Mouse (Mus musculus) liver, embryonic 14.5 days (tissue): ENCODE data around the gene 6330409D20Rik. TPM values are rescaled to one million over a fixed set of nuclear protein-coding genes. Genes with fewer than 3 reads are reported as not detected.

Source experiments
- ATAC-seq: fragments of 200-750 bp; cut with Nextera tagmentation; 2 replicates; pipeline ENCODE4 v1.8.0; 2017; ENCODE audit warnings: moderate number of reproducible peaks, mild to moderate bottlenecking, moderate library complexity; ENCODE audit not compliant: insufficient read depth
- DNase-seq, 3 experiments: peaks; one replicate each; pipeline ENCODE4 v3.0.0-alpha.2; 2012 to 2013; ENCODE audit warnings: low read depth in 3 of 3, low spot score in 3 of 3
- H3K27ac ChIP-seq: fragments of 300-500 bp; sonication (generic); 2 replicates; pipeline ENCODE4 v1.5.1; 2014; ENCODE audit warnings: moderate library complexity, mild to moderate bottlenecking, control low read depth, inconsistent platforms
- H3K27me3 ChIP-seq: fragments of 300-500 bp; sonication (generic); 2 replicates; pipeline ENCODE4 v1.6.1; 2014; ENCODE audit warnings: mild to moderate bottlenecking, low read length, moderate library complexity; ENCODE audit not compliant: control insufficient read depth, insufficient read depth
- H3K36me3 ChIP-seq: fragments of 300-500 bp; sonication (generic); replicated peaks from 2 replicates; pipeline ENCODE4 v1.6.1; 2014; ENCODE audit warnings: low read depth; ENCODE audit not compliant: control insufficient read depth, insufficient read depth
- H3K4me1 ChIP-seq, 2 experiments: fragments of 200-500 bp in 1 of 2; fragments of 300-500 bp in 1 of 2; sonication (generic) in 1 of 2; replicated peaks; 2 replicates each; pipeline ENCODE4 v1.6.1; 2012 to 2014; ENCODE audit warnings: antibody characterized with exemption in 1 of 2, inconsistent platforms in 1 of 2, low read length in 1 of 2; ENCODE audit not compliant: control insufficient read depth in 2 of 2, insufficient read depth in 2 of 2
- H3K4me2 ChIP-seq: fragments of 300-500 bp; sonication (generic); 2 replicates; pipeline ENCODE4 v1.6.1; 2014; ENCODE audit warnings: low read depth, mild to moderate bottlenecking, control low read depth, moderate library complexity
- H3K4me3 ChIP-seq, 2 experiments: fragments of 200-500 bp in 1 of 2; fragments of 300-500 bp in 1 of 2; sonication (generic) in 1 of 2; 2 replicates each; pipeline ENCODE4 v1.5.1; 2012 to 2014; ENCODE audit warnings: low read depth in 2 of 2, low read length in 2 of 2, mild to moderate bottlenecking in 2 of 2, control low read depth in 1 of 2, inconsistent platforms in 1 of 2, moderate library complexity in 1 of 2; ENCODE audit not compliant: insufficient read depth in 1 of 2
- H3K9ac ChIP-seq: fragments of 300-500 bp; sonication (generic); replicated peaks from 2 replicates; pipeline ENCODE4 v1.6.1; 2014; ENCODE audit warnings: mild to moderate bottlenecking, control low read depth, moderate library complexity
- H3K9me3 ChIP-seq: fragments of 300-500 bp; sonication (generic); 2 replicates; pipeline ENCODE4 v1.6.1; 2016; ENCODE audit warnings: low read length, mixed read lengths; ENCODE audit not compliant: control insufficient read depth
- CTCF ChIP-seq: IDR thresholded peaks from 2 replicates; pipeline ENCODE4 v1.5.1; 2016; ENCODE audit warnings: antibody characterized with exemption, low read depth, control low read depth
- EP300 ChIP-seq: IDR thresholded peaks from 2 replicates; pipeline ENCODE4 v1.6.1; 2016; ENCODE audit warnings: antibody characterized with exemption, low read depth
- WGBS: fragments of 180-500 bp; shearing (Covaris S2); extraction: QIAGEN DNeasy Blood & Tissue Kit; methylation state at CpG from one replicate; pipeline ENCODE4 v1.1.7; 2014; ENCODE audit not compliant: insufficient replicate concordance; 5-methylcytosine and 5-hydroxymethylcytosine counted together
- polyA plus RNA-seq, 2 experiments: library from polyadenylated mRNA; depleted of rRNA in 1 of 2; stranded (reverse) in 1 of 2; unstranded in 1 of 2; fragments of >200 nt; fragmentation: Nextera tagmentation in 1 of 2; extraction: Ambion mirVana in 1 of 2; gene quantifications; 2 replicates each; pipeline versions ENCODE4 v1.2.1 to v1.2.3; 2012 to 2014

The 6330409D20Rik gene
- polyA plus RNA-seq, 2 experiments, result 0.07 TPM; not detected in 1

- WGBS, result 55% methylated on average over 4 of the region's 4 CpGs
- H3K4me2 ChIP-seq, result no peak overlapping the region
- peaks cover 5% of the 10 kb centered on the region; the same call in 1 of the 2 replicates for H3K27me3 ChIP-seq
- no peaks in the 10 kb centered on the region for H3K9me3 ChIP-seq
- H3K36me3 ChIP-seq, result no peaks in the 10 kb centered on the region
- no peak for TF ChIP-seq EP300
- no peak for TF ChIP-seq CTCF
- peaks cover 0 to 2% of the 10 kb centered on the region in 2 experiments; a peak in 1 of 4 replicates for H3K4me1 ChIP-seq
- ATAC-seq (no peak), DNase-seq (no peak)
- no peak overlapping the region for H3K27ac ChIP-seq
- no peak overlapping the region for H3K4me3 ChIP-seq
- no peak overlapping the region for H3K9ac ChIP-seq
Measured at GRCm38 (mm10) chr2:32739311-32739710, 1.5 kb downstream of the 6330409D20Rik start.

- H3K4me3 ChIP-seq, result no peak overlapping the region
- no peak overlapping the region for H3K27ac ChIP-seq
- H3K27me3 ChIP-seq, result peaks cover 5% of the 10 kb centered on the region; the same call in 1 of the 2 replicates
- TF ChIP-seq CTCF (no peak), EP300 (no peak)
- H3K36me3 ChIP-seq, result no peaks in the 10 kb centered on the region
- no peaks in the 10 kb centered on the region for H3K9me3 ChIP-seq
- 0 out of 2 replicates have a peak, but pooled peaks have one; percentile 16 for ATAC-seq
- H3K4me1 ChIP-seq, result peaks cover 0 to 2% of the 10 kb centered on the region in 2 experiments; a peak in 2 of 4 replicates
- DNase-seq, result no peak
- H3K9ac ChIP-seq, result no peak overlapping the region
- 42% methylated on average over 6 of the region's 6 CpGs for WGBS
- H3K4me2 ChIP-seq, result no peak overlapping the region
Measured at GRCm38 (mm10) chr2:32737008-32737407, 3.8 kb downstream of the 6330409D20Rik start.

DNA sequence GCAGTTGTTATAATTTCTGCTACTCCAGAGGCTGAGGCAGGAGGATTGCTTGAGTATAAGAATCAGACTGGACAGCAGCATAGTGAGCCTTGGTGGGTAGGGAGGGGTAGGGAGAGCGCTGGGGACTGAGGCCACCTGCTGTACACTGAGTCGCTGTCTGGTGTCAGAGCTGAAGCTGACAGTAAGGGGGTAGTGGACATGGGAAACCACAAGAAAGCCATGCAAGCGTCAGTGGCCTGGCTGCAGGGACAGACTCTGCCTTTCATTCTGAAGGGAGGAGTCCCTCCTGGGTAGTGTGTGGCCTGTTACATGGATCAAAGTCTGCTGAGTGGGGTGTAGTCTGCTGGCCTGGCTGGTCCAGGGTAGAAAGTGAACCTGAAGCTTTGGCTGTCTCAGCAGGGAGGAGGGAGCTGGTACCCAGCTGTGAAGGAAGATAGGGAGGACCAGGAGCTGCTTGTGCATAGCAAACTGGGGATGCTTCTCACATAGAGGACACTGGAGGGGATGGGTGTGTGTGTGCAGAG is 4.4 kb downstream of the 6330409D20Rik start:
- ATAC-seq, result no peak

GRCm38 (mm10) chr2:32734933-32735332 is 5.9 kb downstream of the 6330409D20Rik start:
- no peak for TF ChIP-seq EP300
- no peak for TF ChIP-seq CTCF
- no peak overlapping the region for H3K9ac ChIP-seq
- peak; percentile 18; the same call in 1 of the 2 replicates for ATAC-seq
- WGBS, result 33% methylated on average over 4 of the region's 4 CpGs
- no peaks in the 10 kb centered on the region for H3K36me3 ChIP-seq
- H3K4me1 ChIP-seq, result peaks cover 0 to 4% of the 10 kb centered on the region in 2 experiments; a peak in 2 of 4 replicates
- H3K9me3 ChIP-seq, result no peaks in the 10 kb centered on the region
- H3K27me3 ChIP-seq, result no peaks in the 10 kb centered on the region
- no peak overlapping the region for H3K4me2 ChIP-seq
- no peak overlapping the region for H3K4me3 ChIP-seq
- DNase-seq, result no peak
- no peak overlapping the region for H3K27ac ChIP-seq

More for the DNA sequence above, 4.4 kb downstream of the 6330409D20Rik start:
- 33% methylated on average over 3 of the region's 3 CpGs for WGBS
- Histone ChIP-seq H3K27me3 (peaks cover 2% of the 10 kb centered on the region; the same call in 1 of the 2 replicates), H3K4me1 (peaks cover 0 to 2% of the 10 kb centered on the region in 2 experiments; a peak in 2 of 4 replicates), H3K4me3 (no peak overlapping the region), H3K36me3 (no peaks in the 10 kb centered on the region), H3K9me3 (no peaks in the 10 kb centered on the region), H3K27ac (no peak overlapping the region), H3K4me2 (no peak overlapping the region), H3K9ac (no peak overlapping the region)
- TF ChIP-seq EP300 (no peak), CTCF (no peak)
- no peak for DNase-seq

DNA sequence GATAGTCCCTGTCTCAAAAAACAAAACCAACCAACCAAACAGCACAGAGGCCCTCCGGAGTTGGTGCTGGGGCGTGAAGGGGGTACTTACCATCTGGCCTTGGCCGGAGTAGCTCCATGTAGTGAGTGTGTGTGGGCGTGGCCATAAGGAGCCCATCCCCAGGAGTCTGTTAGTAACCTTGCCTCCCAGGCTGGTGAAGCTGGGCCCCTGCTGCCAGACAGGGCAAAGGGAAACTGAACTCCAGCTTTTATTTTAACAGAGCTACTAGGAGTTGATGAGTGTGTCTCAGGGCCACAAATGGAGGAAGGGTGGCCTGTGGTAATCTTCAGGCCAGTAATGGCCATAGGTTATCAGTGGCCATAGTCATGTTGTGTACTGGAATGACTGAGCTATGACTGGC is 6.3 kb downstream of the 6330409D20Rik start:
- Histone ChIP-seq H3K36me3 (no peaks in the 10 kb centered on the region), H3K9me3 (no peaks in the 10 kb centered on the region), H3K9ac (no peak overlapping the region), H3K4me3 (no peak overlapping the region), H3K4me1 (peaks cover 0 to 4% of the 10 kb centered on the region in 2 experiments; a peak in 2 of 4 replicates), H3K27me3 (no peaks in the 10 kb centered on the region), H3K4me2 (no peak overlapping the region), H3K27ac (no peak overlapping the region)
- 37% methylated on average over 4 of the region's 4 CpGs for WGBS
- TF ChIP-seq EP300 (no peak), CTCF (no peak)
- peak; percentile 23; the same call in 1 of the 2 replicates for ATAC-seq
- DNase-seq, result no peak
